Mouse (Mus musculus) central nervous system, embryonic 11.5 days (tissue): ENCODE data around the gene Btbd17. TPM values are rescaled to one million over a fixed set of nuclear protein-coding genes. Genes with fewer than 3 reads are reported as not detected.

ENCODE experiments used
- polyA plus RNA-seq: library from polyadenylated mRNA; depleted of rRNA; stranded (reverse); fragments of >200 nt; gene quantifications from 2 replicates; pipeline ENCODE4 v1.2.3, GENCODE M21; 2012; rRNA removed

Gene Btbd17
- polyA plus RNA-seq, result 38.5 and 71.8 TPM in 2 replicates

GRCm38 (mm10) chr11:114795848-114796322 lies at the start of gene Btbd17:
Gene Btbd17 (minus strand): TSS chr11:114795945.

GRCm38 (mm10) chr11:114798624-114799023 lies 2.9 kb upstream of the Btbd17 start, which contains the start of gene Gpr142:
Gene Gpr142 (plus strand): TSS chr11:114798924.

GRCm38 (mm10) chr11:114764820-114765818 lies 30.6 kb downstream of the Btbd17 start, which contains the start of gene Kif19a:
Gene Kif19a (plus strand): TSS chr11:114765388.

Other genes with a start within 250 kb of the Btbd17 start
- 2,791 and 3,091 TPM in 2 replicates for gene Rpl38, start 127.4 kb downstream of the Btbd17 start, polyA plus RNA-seq
- gene Ttyh2, start 120.5 kb downstream of the Btbd17 start, polyA plus RNA-seq, result 4.7 and 9.3 TPM in 2 replicates
- 1.9 and 3.8 TPM in 2 replicates for gene Dnaic2, start 68.5 kb downstream of the Btbd17 start, polyA plus RNA-seq
- gene Kif19a, start 30.6 kb downstream of the Btbd17 start, polyA plus RNA-seq, result 2.2 and 2.4 TPM in 2 replicates
- 0.06 and 0.14 TPM in 2 replicates for gene Gpr142, start 3.0 kb upstream of the Btbd17 start, polyA plus RNA-seq
- 6.5 and 21.2 TPM in 2 replicates for gene Gprc5c, start 55.2 kb upstream of the Btbd17 start, polyA plus RNA-seq
- gene Cd300a, start 94.1 kb upstream of the Btbd17 start, polyA plus RNA-seq, result 0.88 and 1.5 TPM in 2 replicates
- 0.05 and 0.15 TPM in 2 replicates for gene Cd300lb, start 138.4 kb upstream of the Btbd17 start, polyA plus RNA-seq
- 0.08 TPM in 1 of 2 replicates, not detected in the other for gene Cd300c, start 173.2 kb upstream of the Btbd17 start, polyA plus RNA-seq
- gene Cd300ld, start 194.0 kb upstream of the Btbd17 start, polyA plus RNA-seq, result 0.07 and 0.11 TPM in 2 replicates
- 1.3 and 1.6 TPM in 2 replicates for gene Cd300c2, start 205.9 kb upstream of the Btbd17 start, polyA plus RNA-seq
- gene Cd300ld2, start 220.2 kb upstream of the Btbd17 start, polyA plus RNA-seq, result not detected in 2 replicates
- 0.16 TPM in 1 of 2 replicates, not detected in the other for gene Cd300ld4, start 231.1 kb upstream of the Btbd17 start, polyA plus RNA-seq
- 0.23 TPM in 1 of 2 replicates, not detected in the other for gene Cd300ld5, start 241.8 kb upstream of the Btbd17 start, polyA plus RNA-seq